Mouse (Mus musculus): ENCODE results near the gene Erbb2. TPM values are rescaled to one million over a fixed set of nuclear protein-coding genes. Genes with fewer than 3 reads are reported as not detected.

Gene Erbb2
- total RNA-seq, 1 experiment from 2014 or later, result 0.57 TPM

DNA sequence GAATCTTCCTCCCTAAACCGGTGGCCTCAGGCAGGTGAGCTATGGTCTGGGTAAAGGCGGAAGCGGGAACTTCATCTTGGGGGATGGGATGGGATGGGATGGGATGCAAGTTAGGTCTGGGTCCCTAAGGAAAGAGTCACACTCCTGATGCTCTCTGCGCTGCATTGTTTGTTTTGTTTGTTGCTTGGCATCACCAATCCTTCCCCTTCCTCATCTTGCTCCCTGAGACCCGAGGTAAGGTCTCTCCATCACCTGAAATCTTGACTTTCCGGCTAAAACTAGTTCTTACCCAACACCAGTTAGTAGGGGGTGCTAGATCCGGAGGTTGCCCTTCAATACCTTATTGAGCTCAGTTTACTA lies 35.2 kb downstream of the Erbb2 start:
- ATAC-seq (replicated peaks; ENCODE audit: insufficient number of reproducible peaks, low FRiP score, low TSS enrichment, poor library complexity, severe bottlenecking), result no peak

DNA sequence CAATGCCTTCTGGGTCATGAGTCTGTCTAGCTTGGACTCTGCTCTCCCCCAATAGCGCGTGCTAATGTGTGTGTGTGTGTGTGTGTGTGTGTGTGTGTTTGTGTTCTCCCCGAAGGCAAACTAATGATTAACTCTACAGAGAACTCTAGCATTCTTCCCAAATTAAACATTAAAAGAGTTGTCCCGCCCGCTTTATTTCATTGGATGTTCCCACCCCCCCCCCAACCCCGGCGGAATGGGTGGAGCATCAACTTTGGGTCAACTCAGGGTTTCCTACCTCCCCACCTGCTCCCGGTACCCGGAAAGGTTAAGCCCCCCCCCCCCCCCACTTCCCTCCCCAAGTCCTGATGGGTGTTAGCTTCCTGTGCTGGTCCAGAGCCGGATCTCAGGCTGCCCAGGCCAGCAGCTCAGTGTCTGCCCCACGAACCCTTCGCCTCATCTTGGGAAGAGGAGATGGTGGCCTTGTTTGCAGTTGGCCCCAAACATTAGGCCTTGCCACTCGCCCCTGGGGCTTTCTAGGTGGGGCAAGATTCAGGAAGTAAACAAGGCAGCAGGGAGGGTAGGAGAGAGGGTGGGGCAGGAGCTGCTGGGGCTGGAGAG lies 36.0 kb downstream of the Erbb2 start:
- no peak for ATAC-seq (replicated peaks; ENCODE audit: insufficient number of reproducible peaks, low FRiP score, low TSS enrichment, poor library complexity, severe bottlenecking)

DNA sequence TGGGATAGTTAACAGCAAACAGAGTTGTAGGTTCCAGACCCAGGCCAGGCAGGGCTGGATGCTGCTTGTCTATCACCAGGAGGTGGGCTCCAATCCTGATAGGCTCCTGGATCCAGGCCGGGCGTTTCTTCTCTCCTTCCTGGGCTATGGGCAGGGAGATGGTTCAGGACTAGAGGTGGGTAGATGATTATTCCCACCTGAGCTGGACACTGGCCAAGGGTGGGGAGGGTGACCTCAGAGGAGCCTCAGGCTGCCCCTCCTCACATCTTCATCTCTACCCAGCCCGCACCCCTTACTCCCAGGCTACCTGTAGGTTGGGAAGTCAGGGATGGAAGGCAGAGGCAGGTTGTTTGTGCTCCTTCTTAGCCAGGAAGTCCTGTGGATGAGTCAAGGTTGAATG lies 37.1 kb downstream of the Erbb2 start:
- no peak for ATAC-seq (replicated peaks; ENCODE audit: insufficient number of reproducible peaks, low FRiP score, low TSS enrichment, poor library complexity, severe bottlenecking)

DNA sequence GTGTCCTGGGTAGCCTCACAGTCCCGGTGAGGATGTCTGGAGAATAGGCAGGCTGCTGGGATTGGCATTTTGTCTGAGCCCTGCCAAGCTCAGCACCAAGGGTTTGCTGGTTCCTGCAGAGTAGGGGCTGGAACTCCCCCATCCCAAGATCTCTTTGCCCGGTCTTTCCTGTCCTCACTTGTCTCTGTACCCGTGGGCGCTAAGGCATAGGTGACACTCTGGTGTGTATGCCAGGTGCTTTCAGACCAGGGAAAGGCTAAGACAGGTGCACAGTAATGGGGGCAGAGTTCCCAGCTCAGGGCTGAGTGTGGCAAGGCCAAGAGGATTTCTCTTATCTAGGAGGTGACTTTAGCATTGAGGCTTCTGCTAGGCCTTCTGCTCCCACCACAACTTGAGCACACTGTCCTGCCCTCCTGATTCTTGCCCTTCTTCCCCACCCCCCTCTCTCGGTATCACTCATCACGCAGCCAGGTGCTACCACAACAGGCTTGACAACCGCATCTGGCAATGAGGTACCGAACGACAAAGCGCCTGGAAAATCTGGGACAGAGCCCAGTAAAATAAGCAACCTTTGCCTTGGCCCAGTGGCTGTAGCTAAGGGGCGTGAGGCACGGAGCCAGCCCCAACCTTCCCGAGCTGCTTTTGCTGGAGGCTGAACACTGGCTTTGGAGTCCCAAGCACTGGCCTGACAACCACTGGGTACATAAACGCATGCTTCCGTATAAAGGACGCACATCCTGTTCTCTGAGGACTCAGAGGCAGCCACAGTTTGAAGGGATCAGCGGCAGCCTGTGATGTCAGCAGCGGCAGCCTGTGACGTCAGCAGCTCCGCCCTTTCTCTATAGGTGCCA lies 37.9 kb downstream of the Erbb2 start:
- no peak for ATAC-seq (replicated peaks; ENCODE audit: insufficient number of reproducible peaks, low FRiP score, low TSS enrichment, poor library complexity, severe bottlenecking)

DNA sequence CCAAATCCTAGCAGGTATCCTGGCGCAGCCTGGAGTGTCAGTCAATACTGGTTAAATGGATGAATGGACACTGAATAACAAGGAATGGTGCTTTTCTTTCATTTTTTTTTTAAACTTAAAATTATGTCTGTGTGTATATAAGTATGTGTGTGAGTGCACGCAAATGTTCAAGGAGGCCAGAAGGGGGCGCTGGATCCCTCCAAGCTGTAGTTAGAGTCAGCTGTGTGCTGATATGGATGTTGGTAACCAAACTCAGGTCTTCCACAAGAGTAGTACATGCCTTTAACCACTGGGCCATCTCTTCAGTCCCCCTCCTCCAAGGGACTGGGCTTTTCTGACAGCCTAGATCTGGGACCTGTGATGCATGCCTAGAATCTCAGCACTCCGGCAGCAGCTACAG lies 43.2 kb downstream of the Erbb2 start:
- no peak for ATAC-seq (replicated peaks; ENCODE audit: insufficient number of reproducible peaks, low FRiP score, low TSS enrichment, poor library complexity, severe bottlenecking)

DNA sequence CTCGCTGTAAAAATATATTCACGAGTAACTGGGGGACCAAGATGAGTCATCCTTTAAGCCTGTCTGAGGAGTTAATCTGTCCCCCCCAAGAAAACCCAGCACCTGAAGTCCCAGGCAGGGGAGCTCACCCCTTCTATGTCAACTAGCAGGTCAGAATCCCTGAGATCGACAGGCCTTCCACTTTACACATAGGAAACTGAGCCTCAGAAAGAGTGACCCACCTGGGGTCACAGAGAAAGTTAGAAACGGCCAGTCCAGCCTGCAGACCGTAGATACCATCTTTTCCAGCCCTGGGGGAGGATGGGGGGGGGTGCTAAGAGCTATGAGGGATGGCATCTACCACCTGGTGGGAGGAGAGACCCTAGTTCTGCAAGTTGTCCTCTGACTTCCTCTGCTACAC lies 44.3 kb downstream of the Erbb2 start:
- ATAC-seq (replicated peaks; ENCODE audit: insufficient number of reproducible peaks, low FRiP score, low TSS enrichment, poor library complexity, severe bottlenecking), result no peak

DNA sequence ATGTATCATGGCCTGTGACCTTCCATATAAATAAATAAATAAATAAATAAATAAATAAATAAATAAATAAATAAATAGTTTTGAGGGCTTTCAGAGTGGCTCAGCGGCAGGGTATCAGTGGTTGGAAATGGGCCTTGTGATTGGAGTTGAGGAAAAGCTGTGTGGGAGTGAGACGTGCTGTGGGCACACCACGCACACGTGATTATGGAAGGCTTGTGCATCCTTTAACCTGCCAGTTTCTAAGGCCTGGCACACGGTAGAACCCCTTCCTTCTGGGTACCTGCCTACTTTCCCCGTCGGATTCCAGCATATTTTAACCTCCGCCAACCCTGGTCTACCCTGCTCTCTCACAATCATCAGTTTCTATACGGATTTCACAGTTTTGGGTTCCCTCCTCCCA lies 44.7 kb downstream of the Erbb2 start:
- ATAC-seq (replicated peaks; ENCODE audit: insufficient number of reproducible peaks, low FRiP score, low TSS enrichment, poor library complexity, severe bottlenecking), result no peak

DNA sequence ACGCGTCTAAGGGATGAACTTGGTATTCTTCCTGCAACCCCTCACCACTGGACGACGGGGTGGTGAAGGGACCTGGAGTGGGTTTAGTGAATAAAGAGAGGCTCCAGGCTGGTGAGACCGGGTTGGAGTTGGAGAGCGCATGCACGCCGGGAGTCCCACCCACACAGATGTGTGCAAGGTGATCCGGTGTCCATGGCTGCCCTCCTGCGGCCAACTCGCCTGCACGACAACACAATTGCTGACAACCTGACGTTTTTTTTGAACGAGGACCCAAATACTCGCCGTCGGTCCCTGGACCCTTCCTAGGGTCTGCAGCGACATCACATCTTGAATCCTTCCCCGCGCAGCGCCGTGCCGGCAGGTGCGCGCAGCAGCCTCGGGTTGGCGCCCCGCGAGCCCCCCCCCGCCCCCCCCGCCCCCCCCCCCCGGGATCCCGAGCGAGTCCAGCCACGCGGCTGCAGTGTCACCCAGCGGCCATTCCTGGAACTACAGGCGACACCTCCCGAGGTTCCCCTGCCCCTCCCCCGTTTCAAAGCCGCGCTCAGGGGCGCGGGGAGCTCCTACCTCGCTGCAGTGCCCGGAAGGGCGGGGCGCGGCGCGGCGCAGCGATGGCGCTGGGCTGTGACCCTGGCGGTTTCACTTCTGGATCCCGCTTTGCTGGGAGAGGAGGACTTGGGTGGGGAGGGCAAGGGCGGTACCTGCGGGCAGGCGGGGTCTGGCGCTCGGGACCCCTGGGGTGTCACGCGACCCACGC lies 45.3 kb downstream of the Erbb2 start:
- peak; percentile 59 for ATAC-seq (replicated peaks; ENCODE audit: insufficient number of reproducible peaks, low FRiP score, low TSS enrichment, poor library complexity, severe bottlenecking)

DNA sequence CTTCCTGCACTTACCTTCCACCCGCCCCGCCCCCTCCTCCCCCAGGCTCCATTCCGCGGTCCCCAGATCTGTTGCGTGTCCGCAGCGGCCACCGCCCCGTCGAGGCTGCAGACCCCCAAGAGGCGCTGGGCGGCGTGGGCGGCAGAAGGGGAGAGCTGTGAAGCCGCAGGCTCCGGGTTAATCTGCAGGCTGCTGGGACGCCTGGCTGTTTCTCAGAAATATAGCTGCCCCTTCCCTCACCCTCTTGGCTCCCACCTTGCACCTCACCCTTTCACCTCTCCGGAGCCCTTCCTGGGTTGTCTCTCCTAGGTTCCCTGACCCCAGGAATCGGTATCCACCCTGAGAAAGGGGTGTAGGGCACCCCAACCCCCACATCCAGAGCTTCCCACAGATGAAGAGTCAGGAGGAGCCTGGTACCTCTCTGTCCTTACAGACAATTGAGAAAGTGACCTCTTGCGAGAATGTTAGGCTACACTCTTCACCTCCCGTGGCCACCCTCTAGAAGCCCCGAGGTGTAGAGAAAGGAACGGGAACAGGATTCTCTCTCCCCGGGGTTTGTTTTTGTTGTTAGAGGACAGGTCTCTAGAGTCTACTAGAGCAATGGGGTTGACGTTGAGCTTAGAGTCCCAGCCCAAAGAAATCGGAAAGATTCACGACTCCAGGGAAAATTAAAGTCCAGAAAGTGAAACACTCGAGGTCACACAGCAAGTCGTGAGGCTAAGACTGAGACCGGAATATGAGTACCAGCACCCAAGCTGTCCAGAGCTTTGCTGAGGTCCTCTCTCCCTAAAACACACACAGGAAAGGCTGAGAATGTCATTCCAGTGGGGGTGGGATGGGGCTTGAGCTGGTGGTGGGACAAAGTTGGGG lies 46.1 kb downstream of the Erbb2 start:
- ATAC-seq (replicated peaks; ENCODE audit: insufficient number of reproducible peaks, low FRiP score, low TSS enrichment, poor library complexity, severe bottlenecking), result no peak

DNA sequence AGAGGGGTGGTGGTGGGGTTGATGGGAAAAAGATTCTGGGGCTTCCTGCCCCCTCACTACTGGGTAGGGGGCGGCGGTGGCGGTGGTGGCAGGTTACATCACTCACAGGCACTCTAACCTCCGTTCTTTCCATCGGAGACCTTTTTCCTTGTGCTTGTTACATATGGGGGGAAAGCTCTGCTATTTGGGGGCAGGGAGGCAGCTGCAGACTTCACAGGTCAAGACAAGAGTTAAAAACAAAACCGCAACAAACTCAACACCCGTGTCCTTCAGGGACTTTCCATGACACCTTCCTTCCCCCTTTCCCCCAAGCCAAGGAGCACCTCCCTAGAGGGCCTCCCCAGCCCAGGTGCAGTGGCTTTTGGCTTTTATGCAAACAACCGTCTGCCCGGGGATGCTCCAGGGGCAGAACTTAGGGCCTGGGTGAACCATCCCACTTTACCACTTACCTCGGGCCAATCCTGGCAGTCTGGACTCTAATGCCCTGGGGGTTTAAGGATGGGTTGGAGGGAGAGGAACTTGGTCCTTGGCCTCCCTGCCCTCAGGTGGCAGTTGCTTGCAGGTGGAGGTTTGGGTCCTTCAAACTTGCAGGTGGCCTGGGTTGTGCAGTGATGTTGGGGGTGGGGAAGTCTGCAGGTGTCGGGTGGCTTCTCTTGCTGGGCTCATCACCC lies 46.9 kb downstream of the Erbb2 start:
- ATAC-seq (replicated peaks; ENCODE audit: insufficient number of reproducible peaks, low FRiP score, low TSS enrichment, poor library complexity, severe bottlenecking), result no peak

DNA sequence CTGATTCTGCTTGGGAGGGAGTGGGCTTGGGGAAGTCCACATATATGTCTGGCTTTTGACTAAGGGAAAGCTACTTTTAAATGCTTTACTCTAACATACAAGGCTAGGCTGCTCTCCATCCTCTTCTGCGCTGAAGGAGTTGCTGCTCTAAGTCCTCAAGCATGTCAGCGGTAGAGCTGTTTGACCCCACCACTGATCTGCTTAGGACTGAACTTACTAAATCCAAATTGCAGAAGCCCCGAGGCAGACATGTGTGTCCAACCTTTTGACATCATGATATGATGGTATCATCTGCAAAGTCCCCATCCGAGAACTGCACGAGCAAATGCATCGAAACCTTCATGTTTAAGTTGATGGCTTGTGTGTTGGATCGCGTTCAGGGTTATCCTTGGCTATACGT lies 47.6 kb downstream of the Erbb2 start:
- ATAC-seq (replicated peaks; ENCODE audit: insufficient number of reproducible peaks, low FRiP score, low TSS enrichment, poor library complexity, severe bottlenecking), result no peak

DNA sequence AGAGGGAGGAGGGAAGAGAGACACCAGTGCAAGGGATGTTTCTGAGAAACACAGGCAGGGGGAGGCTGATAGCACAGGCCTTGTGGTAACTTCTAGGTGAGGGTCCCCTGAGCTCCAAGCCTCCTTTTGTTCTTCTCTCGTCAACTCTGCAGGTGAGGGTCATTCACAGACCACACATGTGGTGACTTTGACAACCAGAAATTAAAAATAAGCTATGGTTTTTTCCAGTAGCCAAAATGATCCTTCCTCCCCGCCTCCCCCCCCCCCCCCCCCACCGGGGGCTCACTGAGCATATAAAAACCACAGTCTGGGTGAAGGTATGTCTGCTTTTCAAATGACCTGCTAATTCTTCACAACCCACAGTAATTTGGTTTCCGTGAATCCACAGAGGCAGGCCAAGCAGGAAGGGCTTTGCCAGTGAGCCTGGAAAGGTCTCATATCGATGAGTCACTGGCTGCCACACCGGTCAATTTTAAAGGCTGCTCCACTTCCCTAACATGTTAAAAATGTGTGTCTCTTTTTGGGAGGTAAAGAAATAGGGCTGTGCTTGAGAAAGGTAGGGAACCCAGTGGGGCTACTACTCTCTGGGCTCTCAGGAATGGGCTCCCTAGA lies 48.9 kb downstream of the Erbb2 start:
- ATAC-seq (replicated peaks; ENCODE audit: insufficient number of reproducible peaks, low FRiP score, low TSS enrichment, poor library complexity, severe bottlenecking), result no peak

DNA sequence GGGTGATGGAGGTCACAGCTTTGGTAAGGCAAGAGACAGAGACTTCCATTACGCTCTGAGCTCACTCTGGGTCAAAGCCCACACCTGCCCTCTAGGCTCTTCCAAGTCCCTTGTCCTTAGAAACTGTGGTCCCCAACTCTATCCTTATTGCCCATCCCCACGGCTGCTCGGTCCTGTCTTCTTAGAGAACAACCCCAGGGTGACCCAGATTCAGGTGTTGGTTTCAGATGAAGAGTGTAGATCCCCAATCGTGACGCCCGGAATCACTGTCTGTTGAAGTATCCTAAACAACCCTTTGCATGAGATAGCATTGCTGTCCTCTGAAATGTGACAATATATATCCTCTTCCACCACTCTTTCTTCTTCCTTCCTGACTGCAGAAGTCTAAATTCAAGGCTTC lies 50.0 kb downstream of the Erbb2 start:
- no peak for ATAC-seq (replicated peaks; ENCODE audit: insufficient number of reproducible peaks, low FRiP score, low TSS enrichment, poor library complexity, severe bottlenecking)

DNA sequence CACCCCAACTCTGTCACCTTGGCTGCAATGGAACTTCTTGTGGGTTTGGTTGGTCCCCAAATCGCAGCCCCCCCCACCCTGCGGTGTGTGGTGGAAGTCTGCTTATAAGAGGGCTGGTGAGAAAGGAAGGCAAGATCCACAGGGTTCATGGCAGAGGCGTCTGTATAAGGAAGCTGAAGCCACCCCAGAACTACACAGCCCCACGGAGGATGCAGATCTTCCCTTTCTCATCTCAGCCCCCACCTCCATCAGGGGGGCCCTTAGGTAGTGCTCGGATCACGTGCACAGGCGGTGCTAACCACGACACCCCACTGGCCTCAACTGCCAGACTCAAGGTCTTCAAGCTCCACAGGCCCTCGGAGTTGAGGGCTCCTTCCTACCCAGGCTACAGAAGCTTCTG lies 51.6 kb downstream of the Erbb2 start:
- no peak for ATAC-seq (replicated peaks; ENCODE audit: insufficient number of reproducible peaks, low FRiP score, low TSS enrichment, poor library complexity, severe bottlenecking)

DNA sequence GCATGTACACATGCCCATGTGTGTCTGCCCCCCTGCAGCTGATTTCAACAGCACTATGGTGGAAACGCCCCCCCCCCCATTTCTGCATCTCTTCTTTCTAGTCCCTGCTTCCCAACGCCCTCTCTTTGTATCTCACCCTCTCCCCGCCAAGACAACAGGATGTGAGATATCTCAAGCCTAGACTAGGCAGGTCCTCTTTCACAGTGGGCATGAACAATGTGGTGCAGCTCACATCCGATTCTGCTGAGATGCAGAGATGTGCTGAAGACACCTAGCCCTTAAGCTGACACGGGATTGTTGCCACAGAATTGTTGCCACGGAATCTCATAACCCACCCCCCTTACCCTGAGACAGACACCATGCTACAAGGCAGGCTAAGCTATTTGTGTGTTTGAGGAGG lies 52.2 kb downstream of the Erbb2 start:
- no peak for ATAC-seq (replicated peaks; ENCODE audit: insufficient number of reproducible peaks, low FRiP score, low TSS enrichment, poor library complexity, severe bottlenecking)

DNA sequence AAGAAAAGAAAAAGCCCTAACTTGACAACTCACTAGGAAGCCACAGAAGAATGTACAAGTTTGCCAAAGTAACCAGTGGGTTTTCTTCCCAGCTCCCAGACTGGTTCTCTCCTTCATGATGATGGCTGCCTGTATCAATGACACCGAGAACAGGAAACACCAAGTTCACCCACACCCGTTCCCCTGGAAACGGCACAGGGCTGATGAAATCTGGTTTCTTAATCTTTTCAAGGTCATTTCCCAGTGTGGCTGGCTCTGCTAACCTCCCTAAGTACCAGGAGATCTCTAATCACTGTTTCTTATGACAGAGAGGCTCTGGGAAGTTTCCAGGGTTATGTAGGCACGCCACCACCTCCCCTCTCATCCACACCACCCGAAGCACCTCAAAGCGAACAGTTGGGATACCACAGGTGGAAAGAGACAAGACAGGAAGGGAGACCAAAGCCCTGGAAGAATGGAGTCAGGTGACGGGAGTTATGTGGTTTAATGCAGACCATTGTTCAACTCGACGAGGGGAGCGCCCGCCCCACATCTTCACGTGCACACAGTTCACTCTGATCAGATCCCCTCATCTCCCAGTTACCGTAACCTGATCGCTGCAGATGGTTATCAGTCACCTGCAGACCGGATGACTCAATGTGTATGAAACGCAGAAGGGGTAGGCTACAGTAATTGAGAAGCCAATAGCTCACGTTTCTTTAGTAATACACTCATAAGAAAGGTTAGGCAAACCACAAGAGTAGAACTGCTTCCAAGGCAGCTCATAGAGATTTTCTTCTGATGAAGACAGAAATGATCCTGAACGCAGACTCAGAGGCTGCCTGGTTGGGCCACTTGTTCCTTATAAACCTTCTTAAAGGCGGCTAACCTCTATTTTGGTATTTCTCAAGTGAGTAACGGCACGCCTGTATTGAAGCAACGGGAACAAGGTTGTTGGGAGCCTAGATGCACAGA lies 57.8 kb downstream of the Erbb2 start:
- ATAC-seq (replicated peaks; ENCODE audit: insufficient number of reproducible peaks, low FRiP score, low TSS enrichment, poor library complexity, severe bottlenecking), result no peak

DNA sequence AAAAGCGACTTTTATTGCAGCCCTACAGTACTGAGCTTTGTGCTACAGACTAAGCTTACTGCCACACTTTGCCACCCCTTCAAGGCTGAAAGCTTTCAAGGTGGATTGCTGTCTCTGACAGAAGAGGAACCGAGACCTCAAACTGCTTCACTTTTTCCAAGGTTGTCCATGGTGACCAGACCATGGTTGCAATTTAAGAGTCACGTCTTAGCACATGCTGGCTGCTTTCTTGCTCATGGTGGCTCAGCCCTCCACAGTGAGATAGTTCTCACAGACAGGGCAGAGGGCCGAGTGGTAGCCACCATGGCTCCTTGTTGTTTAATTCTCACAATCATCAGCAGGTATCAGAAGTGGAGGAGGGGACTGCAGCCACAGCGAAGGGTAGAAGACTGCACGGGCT lies 58.5 kb downstream of the Erbb2 start:
- peak; percentile 27; the same call in 1 of the 2 replicates for ATAC-seq (replicated peaks; ENCODE audit: insufficient number of reproducible peaks, low FRiP score, low TSS enrichment, poor library complexity, severe bottlenecking)
